Mouse (Mus musculus) forebrain, embryonic 16.5 days (tissue): ENCODE measurements around the gene Ehd1. TPM values are rescaled to one million over a fixed set of nuclear protein-coding genes. Genes with fewer than 3 reads are reported as not detected.
"Not testable (repeated sequence)": the region's sequence is repeated elsewhere in the genome, so short reads cannot be mapped to it uniquely, and the experiment has no call there.

Experiments
- ATAC-seq: fragments of 200-750 bp; cut with Nextera tagmentation; 2 replicates; pipeline ENCODE4 v1.8.0; 2017; ENCODE audit warnings: mild to moderate bottlenecking, moderate library complexity
- H3K27ac ChIP-seq: fragments of 300-500 bp; sonication (generic); 2 replicates; pipeline ENCODE4 v1.5.1; 2014; ENCODE audit warnings: low read length, control low read depth
- H3K27me3 ChIP-seq: fragments of 300-500 bp; sonication (generic); replicated peaks from 2 replicates; pipeline ENCODE4 v1.6.1; 2014; ENCODE audit warnings: low read length; ENCODE audit not compliant: control insufficient read depth, insufficient read depth
- H3K36me3 ChIP-seq: fragments of 300-500 bp; sonication (generic); 2 replicates; pipeline ENCODE4 v1.6.1; 2014; ENCODE audit not compliant: control insufficient read depth, insufficient read depth
- H3K4me1 ChIP-seq: fragments of 300-500 bp; sonication (generic); replicated peaks from 2 replicates; pipeline ENCODE4 v1.6.1; 2014; ENCODE audit warnings: low read length; ENCODE audit not compliant: control insufficient read depth, insufficient read depth
- H3K4me2 ChIP-seq: fragments of 300-500 bp; sonication (generic); 2 replicates; pipeline ENCODE4 v1.6.1; 2014; ENCODE audit warnings: mild to moderate bottlenecking, low read length, control low read depth
- H3K4me3 ChIP-seq: fragments of 300-500 bp; sonication (generic); replicated peaks from 2 replicates; pipeline ENCODE4 v1.5.1; 2014; ENCODE audit warnings: mild to moderate bottlenecking, low read length, control low read depth
- H3K9ac ChIP-seq: fragments of 300-500 bp; sonication (generic); replicated peaks from 2 replicates; pipeline ENCODE4 v1.6.1; 2014; ENCODE audit warnings: low read depth, low read length, control low read depth
- H3K9me3 ChIP-seq: fragments of 300-500 bp; sonication (generic); 2 replicates; pipeline ENCODE4 v1.6.1; 2016; ENCODE audit warnings: low read length; ENCODE audit not compliant: control insufficient read depth
- WGBS: fragments of 180-500 bp; shearing (Covaris S2); extraction: QIAGEN DNeasy Blood & Tissue Kit; methylation state at CpG from one replicate; pipeline ENCODE4 v1.1.7; 2014; 5-methylcytosine and 5-hydroxymethylcytosine counted together
- polyA plus RNA-seq: library from polyadenylated mRNA; unstranded; fragments of >200 nt; fragmentation: Nextera tagmentation; extraction: Ambion mirVana; gene quantifications from 2 replicates; pipeline ENCODE4 v1.2.1, GENCODE M21; 2015

Gene Ehd1
- polyA plus RNA-seq, 1 experiment from 2014 or later = 105 TPM

DNA sequence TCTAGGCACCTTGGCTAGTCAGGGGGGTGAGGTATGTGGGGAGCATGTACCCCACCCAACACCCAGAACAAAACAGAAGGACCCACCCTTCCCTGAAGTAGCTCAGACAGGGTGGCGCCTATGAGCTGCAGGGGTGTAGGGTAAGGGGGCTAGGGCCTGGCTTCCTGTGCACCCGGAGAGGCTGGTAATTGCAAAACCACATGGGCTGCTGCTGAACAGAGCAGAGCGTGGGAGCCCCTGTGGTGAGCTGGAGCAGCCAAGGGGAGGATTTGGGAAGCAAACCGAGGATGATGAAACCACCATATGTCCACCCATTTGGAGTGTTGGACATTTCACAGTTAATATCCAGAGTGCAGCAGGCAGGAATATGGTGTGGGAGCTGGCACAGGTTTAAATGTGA lies 26.0 kb downstream of the Ehd1 start:
- H3K9me3 ChIP-seq = no peaks in the 10 kb centered on the region
- ATAC-seq = no peak
- H3K4me3 ChIP-seq = no peak overlapping the region
- H3K27ac ChIP-seq = no peak overlapping the region
- 43% methylated on average over 4 of the region's 4 CpGs for WGBS
- H3K4me1 ChIP-seq = peaks cover 8% of the 10 kb centered on the region
- H3K4me2 ChIP-seq = no peak overlapping the region
- no peak overlapping the region for H3K9ac ChIP-seq
- H3K36me3 ChIP-seq = peaks cover 13% of the 10 kb centered on the region
- no peaks in the 10 kb centered on the region for H3K27me3 ChIP-seq

DNA sequence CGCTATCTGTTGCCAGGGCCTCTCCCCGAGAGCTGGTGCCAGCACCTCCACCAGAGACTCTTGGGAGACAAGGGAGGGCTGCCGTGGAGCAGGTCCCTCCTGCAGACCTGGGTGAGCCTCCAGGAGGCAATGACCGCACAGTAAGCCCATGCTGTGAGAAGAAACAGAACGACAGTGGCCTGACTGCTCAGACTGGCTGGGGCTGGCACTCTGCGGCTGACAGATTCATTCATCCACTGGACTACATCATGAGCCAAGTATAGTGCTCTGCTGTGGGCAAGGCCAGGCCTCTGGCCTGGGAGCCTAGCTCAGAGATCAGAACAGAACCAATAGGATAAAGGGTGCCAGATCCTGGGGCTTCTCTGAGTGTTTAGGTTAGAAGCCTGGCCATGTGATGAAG lies 27.3 kb downstream of the Ehd1 start:
- WGBS = 83% methylated on average over 6 of the region's 6 CpGs
- Histone ChIP-seq H3K27me3 (no peaks in the 10 kb centered on the region), H3K27ac (no peak overlapping the region), H3K4me2 (no peak overlapping the region), H3K9ac (no peak overlapping the region), H3K36me3 (peaks cover 4% of the 10 kb centered on the region), H3K4me3 (no peak overlapping the region), H3K9me3 (no peaks in the 10 kb centered on the region), H3K4me1 (peaks cover 8% of the 10 kb centered on the region)
- no peak for ATAC-seq

DNA sequence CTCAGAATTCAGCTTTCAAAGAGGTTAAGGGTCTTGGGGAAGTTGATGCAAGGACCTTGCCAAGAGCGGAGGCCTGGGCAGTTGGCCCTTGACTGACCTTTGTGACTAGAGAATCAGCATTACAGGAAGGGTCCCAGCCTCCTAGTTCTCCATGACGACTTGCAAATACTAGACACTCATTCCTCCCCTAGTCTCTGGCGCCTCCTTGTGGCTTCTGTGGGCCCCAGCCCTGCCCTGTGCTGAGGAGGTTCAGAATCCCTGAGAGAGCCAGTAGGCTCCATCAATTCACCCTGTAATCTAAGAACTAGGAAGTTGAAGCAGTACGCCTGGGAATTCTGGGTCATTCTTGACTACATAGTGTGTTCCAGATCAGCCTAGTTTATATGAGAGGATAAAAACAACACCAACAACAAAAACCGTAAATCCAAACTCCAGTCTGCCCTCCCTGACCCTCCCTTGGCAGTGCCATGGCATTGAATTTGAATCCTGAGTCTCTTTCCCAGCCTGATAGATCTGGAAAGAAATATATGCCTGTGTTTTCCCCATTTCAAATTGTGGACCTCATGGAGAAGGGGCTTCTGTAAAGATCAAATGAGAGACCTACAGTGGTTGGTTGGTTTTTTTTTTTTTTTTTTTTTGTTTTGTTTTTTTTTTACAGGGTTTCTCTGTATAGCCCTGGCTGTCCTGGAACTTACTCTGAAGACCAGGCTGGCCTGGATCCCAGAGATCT lies 28.4 kb downstream of the Ehd1 start:
- H3K9me3 ChIP-seq = no peaks in the 10 kb centered on the region
- no peak overlapping the region for H3K4me2 ChIP-seq
- H3K9ac ChIP-seq = no peak overlapping the region
- no peaks in the 10 kb centered on the region for H3K27me3 ChIP-seq
- H3K4me3 ChIP-seq = no peak overlapping the region
- H3K36me3 ChIP-seq = no peaks in the 10 kb centered on the region
- H3K27ac ChIP-seq = no peak overlapping the region
- peaks cover 8% of the 10 kb centered on the region for H3K4me1 ChIP-seq
- ATAC-seq = peak; percentile 64; the same call in 1 of the 2 replicates
- 26% methylated on average over 5 of the region's 5 CpGs for WGBS

DNA sequence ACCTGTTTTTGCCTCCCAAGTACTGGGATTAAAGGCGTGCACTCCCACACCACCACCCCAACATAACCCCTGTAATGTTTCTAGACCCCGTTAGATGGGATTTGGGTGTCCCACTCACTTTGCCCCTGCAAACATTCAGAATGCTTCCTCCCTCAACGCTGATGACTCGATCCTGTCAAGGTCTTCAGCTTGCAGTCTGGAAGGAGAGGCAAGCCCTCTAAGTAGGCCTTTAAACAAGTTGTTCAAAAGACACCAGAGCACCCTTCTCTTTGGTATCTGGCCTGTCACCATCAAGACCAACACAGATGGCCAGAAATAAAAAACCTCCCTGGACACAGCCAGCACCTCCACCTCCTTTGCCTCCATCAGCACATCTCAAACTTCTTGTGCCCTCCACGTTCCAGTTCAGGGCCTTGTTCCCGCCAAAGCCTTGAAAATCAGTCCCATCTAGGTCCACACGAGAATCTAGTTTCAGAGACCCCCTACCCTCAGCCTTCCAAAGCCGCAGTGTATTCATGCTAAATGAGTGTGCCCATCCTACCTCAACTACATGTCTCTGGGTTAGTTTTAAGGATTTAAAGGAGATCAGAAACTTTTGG lies 29.1 kb downstream of the Ehd1 start:
- Histone ChIP-seq H3K4me1 (peaks cover 8% of the 10 kb centered on the region), H3K27me3 (no peaks in the 10 kb centered on the region), H3K36me3 (no peaks in the 10 kb centered on the region), H3K4me3 (peak overlapping the region; percentile 51), H3K27ac (no peak overlapping the region), H3K4me2 (peak overlapping the region; percentile 57; the same call in 1 of the 2 replicates), H3K9me3 (no peaks in the 10 kb centered on the region), H3K9ac (peak overlapping the region; percentile 58)
- no peak for ATAC-seq
- 52% methylated on average over 8 of the region's 8 CpGs for WGBS

DNA sequence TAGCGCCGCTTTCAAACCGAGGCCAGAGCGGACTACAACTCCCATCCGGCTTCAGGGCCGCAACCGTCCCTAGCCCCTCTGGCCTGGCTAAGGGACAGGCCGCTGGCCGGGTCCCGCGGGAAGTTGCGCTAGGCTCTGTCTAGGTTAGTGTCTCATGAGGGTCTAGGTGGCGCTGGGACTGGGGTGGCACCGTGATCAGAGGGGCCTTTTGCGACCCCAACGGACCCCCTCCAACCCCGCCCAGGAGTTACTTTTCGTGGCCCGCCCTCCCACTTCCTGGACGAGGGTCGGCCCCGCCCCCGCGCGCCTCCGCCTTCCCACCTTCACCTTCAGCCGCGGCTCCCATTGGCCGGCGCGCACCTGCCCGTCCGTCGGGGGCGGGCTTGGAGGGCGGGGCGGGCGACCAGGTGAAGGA lies 29.6 kb downstream of the Ehd1 start, which contains the start of gene Cdc42bpg:
Gene Cdc42bpg (plus strand): TSS at position 320 of the 415 bp plus-strand sequence.
- Histone ChIP-seq H3K27ac (no peak within 1 kb of the TSS), H3K4me1 (peaks cover 8% of the 10 kb centered on the region), H3K27me3 (no peaks in the 10 kb centered on the region), H3K36me3 (no peaks in the 10 kb centered on the region), H3K4me3 (peak within 1 kb of the TSS; percentile 51), H3K9ac (peak within 1 kb of the TSS; percentile 58), H3K4me2 (peak within 1 kb of the TSS; percentile 57), H3K9me3 (no peaks in the 10 kb centered on the region)
- WGBS = under 1% methylated on average over 36 of the region's 38 CpGs
- ATAC-seq = peak; percentile 54

DNA sequence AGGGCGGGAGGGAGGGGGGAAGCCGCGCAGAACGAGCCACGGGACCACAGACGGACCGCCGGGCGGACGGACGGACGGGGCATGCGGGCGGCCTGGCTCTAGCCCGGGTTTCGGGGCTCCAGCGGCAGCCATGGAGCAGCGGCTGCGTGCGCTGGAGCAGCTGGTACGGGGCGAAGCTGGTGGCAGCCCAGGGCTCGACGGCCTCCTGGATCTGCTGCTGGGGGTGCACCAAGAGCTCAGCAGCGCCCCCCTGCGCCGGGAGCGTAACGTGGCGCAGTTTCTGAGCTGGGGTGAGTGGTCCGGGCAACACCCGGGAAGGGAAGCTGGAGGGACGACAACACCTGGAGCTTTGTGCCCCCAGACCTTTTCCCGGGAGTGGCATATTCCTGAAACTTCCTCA lies 30.1 kb downstream of the Ehd1 start:
- H3K9me3 ChIP-seq = no peaks in the 10 kb centered on the region

DNA sequence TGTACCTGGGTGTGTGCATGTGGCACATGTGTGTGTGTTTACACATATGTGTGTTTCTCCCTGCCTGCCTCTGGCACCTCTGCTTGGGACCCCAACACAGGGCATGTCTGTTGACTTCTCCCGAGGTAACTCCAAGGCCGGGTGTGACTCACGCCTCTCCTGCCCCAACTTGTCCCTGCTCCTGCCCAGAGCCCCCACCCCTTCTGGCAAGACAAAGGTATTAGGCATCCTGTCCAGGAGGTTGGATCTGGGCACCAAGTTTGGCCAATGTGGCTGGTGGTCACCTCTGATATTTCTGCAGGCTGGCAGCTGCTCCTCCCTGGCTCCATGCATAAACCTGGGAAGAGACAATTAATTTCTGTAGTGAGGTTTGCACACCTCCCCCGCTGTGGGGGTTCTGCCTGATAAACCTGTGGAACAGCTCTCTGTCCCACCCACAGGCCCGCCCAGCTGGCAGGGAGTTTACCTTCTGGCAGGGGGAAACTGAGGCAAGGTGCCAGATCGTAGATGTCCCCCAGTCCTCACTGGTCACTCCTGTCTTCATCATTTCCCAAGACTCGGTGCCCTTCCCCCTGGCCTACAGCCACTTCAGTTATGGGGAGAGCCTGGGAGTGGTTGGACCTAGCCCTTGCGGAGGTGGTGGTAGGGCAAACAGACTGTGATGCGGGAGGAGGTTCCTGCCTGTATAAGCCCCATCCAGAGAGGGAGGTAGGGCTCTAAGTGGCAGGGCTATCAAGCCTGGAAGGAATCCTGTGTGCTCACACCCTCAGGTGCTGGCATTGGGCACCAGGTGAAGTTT lies 31.4 kb downstream of the Ehd1 start:
- Histone ChIP-seq H3K4me1 (peaks cover 8% of the 10 kb centered on the region), H3K9ac (no peak overlapping the region), H3K27me3 (no peaks in the 10 kb centered on the region), H3K36me3 (no peaks in the 10 kb centered on the region), H3K9me3 (no peaks in the 10 kb centered on the region), H3K27ac (no peak overlapping the region), H3K4me3 (no peak overlapping the region), H3K4me2 (no peak overlapping the region)
- no peak for ATAC-seq
- WGBS = 86% methylated on average over 9 of the region's 9 CpGs

More for the DNA sequence above, 30.1 kb downstream of the Ehd1 start:
- peak; percentile 46 for ATAC-seq
- Histone ChIP-seq H3K27ac (no peak overlapping the region), H3K4me1 (peaks cover 8% of the 10 kb centered on the region), H3K9ac (peak overlapping the region; percentile 58), H3K4me3 (peak overlapping the region; percentile 51), H3K4me2 (peak overlapping the region; percentile 57), H3K36me3 (no peaks in the 10 kb centered on the region), H3K27me3 (no peaks in the 10 kb centered on the region)
- WGBS = under 1% methylated on average over 30 of the region's 34 CpGs

DNA sequence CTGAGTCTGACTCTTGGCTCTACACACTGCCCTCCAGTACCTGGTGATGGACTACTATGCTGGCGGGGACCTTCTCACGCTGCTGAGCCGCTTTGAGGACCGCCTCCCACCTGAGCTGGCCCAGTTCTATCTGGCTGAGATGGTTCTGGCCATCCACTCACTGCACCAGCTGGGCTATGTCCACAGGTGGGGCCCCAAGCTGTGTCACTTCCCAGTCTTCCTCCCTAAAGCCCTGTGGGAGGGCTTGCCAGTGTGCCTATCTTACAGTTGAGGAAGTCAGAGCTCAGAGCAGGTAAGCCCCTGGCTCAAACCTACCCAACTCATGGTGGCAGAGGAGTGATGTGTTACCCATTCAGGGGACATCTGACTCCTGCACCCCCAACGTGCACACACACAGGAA lies 33.7 kb downstream of the Ehd1 start:
- no peak for ATAC-seq
- WGBS = 87% methylated on average over 5 of the region's 5 CpGs

DNA sequence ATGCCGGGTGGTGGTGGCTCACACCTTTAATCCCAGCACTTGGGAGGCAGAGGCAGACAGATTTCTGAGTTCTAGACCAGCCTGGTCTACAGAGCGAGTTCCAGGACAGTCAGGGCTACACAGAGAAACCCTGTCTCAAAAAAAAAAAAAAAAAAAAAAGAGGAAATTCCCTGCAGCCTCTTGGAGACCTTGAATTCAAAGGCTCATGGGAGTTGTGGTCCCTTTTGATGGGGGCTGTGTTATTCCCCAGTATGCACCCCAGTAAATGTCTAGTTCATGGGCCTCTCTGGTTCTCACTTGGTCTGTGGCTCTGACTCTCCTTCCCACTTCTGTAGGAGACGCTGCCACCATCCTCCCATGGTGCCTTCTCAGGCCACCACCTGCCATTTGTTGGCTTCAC lies 35.3 kb downstream of the Ehd1 start:
- not testable (repeated sequence) for H3K4me1 ChIP-seq, ATAC-seq

More for the DNA sequence above, 33.7 kb downstream of the Ehd1 start:
- H3K27ac ChIP-seq = no peak overlapping the region
- no peak overlapping the region for H3K9ac ChIP-seq
- no peaks in the 10 kb centered on the region for H3K36me3 ChIP-seq
- peaks cover 8% of the 10 kb centered on the region for H3K4me1 ChIP-seq
- no peaks in the 10 kb centered on the region for H3K9me3 ChIP-seq
- no peak overlapping the region for H3K4me3 ChIP-seq
- H3K27me3 ChIP-seq = no peaks in the 10 kb centered on the region
- no peak overlapping the region for H3K4me2 ChIP-seq

More for the DNA sequence above, 35.3 kb downstream of the Ehd1 start:
- not testable (repeated sequence) for H3K27ac ChIP-seq, H3K36me3 ChIP-seq, H3K27me3 ChIP-seq, H3K9ac ChIP-seq, H3K4me3 ChIP-seq, H3K4me2 ChIP-seq, H3K9me3 ChIP-seq
- WGBS = 85% methylated on average over 3 of the region's 3 CpGs
